Mouse (Mus musculus): ENCODE measurements around the gene Uap1. TPM values are rescaled to one million over a fixed set of nuclear protein-coding genes. Genes with fewer than 3 reads are reported as not detected.

Uap1 gene
- polyA plus RNA-seq, 1 experiment, result 45.1 TPM

- WGBS, result 13% methylated on average over 7 of the region's 7 CpGs
- TF ChIP-seq POLR2A (IDR thresholded peaks at IDR 0.05; ENCODE audit: borderline replicate concordance, insufficient read depth, low read length), result no peak
- peak; percentile 77 for TF ChIP-seq CTCF (IDR thresholded peaks at IDR 0.05; ENCODE audit: borderline replicate concordance, insufficient read depth, low read depth, low read length)
- Histone ChIP-seq H3K27ac (ENCODE audit: insufficient read depth, low read length) (no peak overlapping the region), H3K4me1 (ENCODE audit: control insufficient read depth, insufficient read depth, low read length) (no peaks in the 10 kb centered on the region), H3K27me3 (ENCODE audit: control insufficient read depth, insufficient read depth, low read length) (no peaks in the 10 kb centered on the region), H3K4me3 (replicated peaks; ENCODE audit: insufficient read depth, low read depth, low read length) (no peak overlapping the region)
- DNase-seq, result peak; percentile 63 to 78
Observed at GRCm38 (mm10) chr1:170136351-170137009, 38.3 kb downstream of the Uap1 start.

DNA sequence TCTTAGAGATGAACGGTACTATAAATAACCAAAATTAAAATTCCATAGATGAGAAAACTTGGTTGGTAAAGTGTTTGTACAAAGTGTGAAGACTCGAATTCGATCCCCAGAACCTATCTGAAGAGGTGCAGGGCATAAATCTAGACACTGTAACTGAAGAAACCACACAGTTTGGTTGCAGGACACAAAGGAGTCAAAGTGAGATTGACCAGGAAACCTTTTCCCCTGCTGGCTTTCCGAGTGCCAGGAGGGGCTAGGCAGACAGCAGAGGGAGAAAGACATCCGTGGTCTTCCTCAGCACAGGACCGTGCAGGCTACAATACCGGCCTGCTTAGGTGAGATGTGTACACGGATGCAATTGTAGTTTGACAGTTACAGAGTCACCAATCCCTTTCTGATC is 40.5 kb downstream of the Uap1 start:
- no peak for TF ChIP-seq CTCF (IDR thresholded peaks at IDR 0.05; ENCODE audit: borderline replicate concordance, insufficient read depth, low read depth, low read length)
- no peak for TF ChIP-seq POLR2A (IDR thresholded peaks at IDR 0.05; ENCODE audit: borderline replicate concordance, insufficient read depth, low read length)
- 84% methylated on average over 8 of the region's 8 CpGs for WGBS

GRCm38 (mm10) chr1:170130962-170131361 is 43.8 kb downstream of the Uap1 start:
- Histone ChIP-seq H3K27ac (ENCODE audit: insufficient read depth, low read length) (no peak overlapping the region), H3K4me3 (replicated peaks; ENCODE audit: insufficient read depth, low read depth, low read length) (no peak overlapping the region), H3K27me3 (ENCODE audit: control insufficient read depth, insufficient read depth, low read length) (no peaks in the 10 kb centered on the region), H3K4me1 (ENCODE audit: control insufficient read depth, insufficient read depth, low read length) (no peaks in the 10 kb centered on the region)
- no peak for DNase-seq
- 84% methylated on average over 3 of the region's 3 CpGs for WGBS
- TF ChIP-seq POLR2A (IDR thresholded peaks at IDR 0.05; ENCODE audit: borderline replicate concordance, insufficient read depth, low read length) (no peak), CTCF (IDR thresholded peaks at IDR 0.05; ENCODE audit: borderline replicate concordance, insufficient read depth, low read depth, low read length) (no peak)

More for the DNA sequence above, 40.5 kb downstream of the Uap1 start:
- no peak for DNase-seq
- Histone ChIP-seq H3K4me1 (ENCODE audit: control insufficient read depth, insufficient read depth, low read length) (no peaks in the 10 kb centered on the region), H3K27ac (ENCODE audit: insufficient read depth, low read length) (no peak overlapping the region), H3K27me3 (ENCODE audit: control insufficient read depth, insufficient read depth, low read length) (no peaks in the 10 kb centered on the region), H3K4me3 (replicated peaks; ENCODE audit: insufficient read depth, low read depth, low read length) (no peak overlapping the region)

- H3K4me1 ChIP-seq (ENCODE audit: control insufficient read depth, insufficient read depth, low read length), result no peaks in the 10 kb centered on the region
- DNase-seq, result no peak
- H3K27ac ChIP-seq (ENCODE audit: insufficient read depth, low read length), result no peak overlapping the region
- no peaks in the 10 kb centered on the region for H3K27me3 ChIP-seq (ENCODE audit: control insufficient read depth, insufficient read depth, low read length)
- no peak overlapping the region for H3K4me3 ChIP-seq (replicated peaks; ENCODE audit: insufficient read depth, low read depth, low read length)
- WGBS, result 78% methylated on average over 2 of the region's 2 CpGs
- TF ChIP-seq POLR2A (IDR thresholded peaks at IDR 0.05; ENCODE audit: borderline replicate concordance, insufficient read depth, low read length) (no peak), CTCF (IDR thresholded peaks at IDR 0.05; ENCODE audit: borderline replicate concordance, insufficient read depth, low read depth, low read length) (no peak)
Observed at GRCm38 (mm10) chr1:170124644-170125043, 50.1 kb downstream of the Uap1 start.

GRCm38 (mm10) chr1:170113616-170114015 is 61.1 kb downstream of the Uap1 start:
- TF ChIP-seq POLR2A (IDR thresholded peaks at IDR 0.05; ENCODE audit: borderline replicate concordance, insufficient read depth, low read length) (no peak), CTCF (IDR thresholded peaks at IDR 0.05; ENCODE audit: borderline replicate concordance, insufficient read depth, low read depth, low read length) (no peak)
- Histone ChIP-seq H3K27me3 (ENCODE audit: control insufficient read depth, insufficient read depth, low read length) (no peaks in the 10 kb centered on the region; the same call in 1 of the 2 replicates), H3K4me3 (replicated peaks; ENCODE audit: insufficient read depth, low read depth, low read length) (no peak overlapping the region), H3K4me1 (ENCODE audit: control insufficient read depth, insufficient read depth, low read length) (peaks cover 6% of the 10 kb centered on the region; the same call in 1 of the 2 replicates), H3K27ac (ENCODE audit: insufficient read depth, low read length) (no peak overlapping the region)
- DNase-seq, result no peak
- 95% methylated on average over 6 of the region's 6 CpGs for WGBS

DNA sequence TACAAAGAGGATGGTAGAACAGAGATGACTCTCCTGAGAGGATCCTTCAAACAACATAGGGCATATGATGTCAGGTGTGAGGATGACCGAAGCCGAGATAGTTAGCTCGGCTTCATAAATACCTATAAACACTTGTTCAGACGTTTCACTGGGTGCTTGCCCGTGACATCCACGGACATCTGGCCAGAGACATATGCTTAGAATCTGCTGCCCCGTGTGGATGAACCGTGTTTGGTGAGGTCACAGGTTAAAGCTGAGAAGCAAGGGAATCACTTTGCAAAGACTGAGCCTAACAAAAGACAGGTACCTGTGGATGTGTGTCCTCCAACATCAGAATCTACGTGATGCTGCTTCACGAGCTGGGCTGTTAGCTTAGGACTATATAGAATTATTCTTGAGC is 62.5 kb downstream of the Uap1 start:
- H3K27ac ChIP-seq (ENCODE audit: insufficient read depth, low read length), result no peak overlapping the region
- no peaks in the 10 kb centered on the region; the same call in 1 of the 2 replicates for H3K27me3 ChIP-seq (ENCODE audit: control insufficient read depth, insufficient read depth, low read length)
- WGBS, result 65% methylated on average over 10 of the region's 10 CpGs
- no peak overlapping the region for H3K4me3 ChIP-seq (replicated peaks; ENCODE audit: insufficient read depth, low read depth, low read length)
- peaks cover 6% of the 10 kb centered on the region; the same call in 1 of the 2 replicates for H3K4me1 ChIP-seq (ENCODE audit: control insufficient read depth, insufficient read depth, low read length)
- no peak for DNase-seq
- TF ChIP-seq CTCF (IDR thresholded peaks at IDR 0.05; ENCODE audit: borderline replicate concordance, insufficient read depth, low read depth, low read length), result no peak
- no peak for TF ChIP-seq POLR2A (IDR thresholded peaks at IDR 0.05; ENCODE audit: borderline replicate concordance, insufficient read depth, low read length)

GRCm38 (mm10) chr1:170111651-170112226 is 63.0 kb downstream of the Uap1 start:
- Histone ChIP-seq H3K27me3 (ENCODE audit: control insufficient read depth, insufficient read depth, low read length) (no peaks in the 10 kb centered on the region; the same call in 1 of the 2 replicates), H3K4me3 (replicated peaks; ENCODE audit: insufficient read depth, low read depth, low read length) (peak overlapping the region; percentile 36), H3K27ac (ENCODE audit: insufficient read depth, low read length) (no peak overlapping the region), H3K4me1 (ENCODE audit: control insufficient read depth, insufficient read depth, low read length) (peaks cover 6% of the 10 kb centered on the region; the same call in 1 of the 2 replicates)
- WGBS, result 13% methylated on average over 16 of the region's 16 CpGs
- peak; percentile 66 to 74 for DNase-seq
- TF ChIP-seq CTCF (IDR thresholded peaks at IDR 0.05; ENCODE audit: borderline replicate concordance, insufficient read depth, low read depth, low read length) (no peak), POLR2A (IDR thresholded peaks at IDR 0.05; ENCODE audit: borderline replicate concordance, insufficient read depth, low read length) (no peak)

Data from cerebellum, adult 2 months (tissue).